Mouse (Mus musculus): ENCODE measurements around the gene Cers1. TPM values are rescaled to one million over a fixed set of nuclear protein-coding genes. Genes with fewer than 3 reads are reported as not detected.

Gene Cers1
- polyA plus RNA-seq (2014; fragmentation: Illumina TruSeq; extraction: RNeasy Lipid Tissue Mini Kit (QIAGEN cat#74804); ENCODE audit: low read depth, low replicate concordance): not detected

GRCm38 (mm10) chr8:70315624-70316510 is at the start of gene Cers1:
Cers1 (plus strand) TSS chr8:70315775.

GRCm38 (mm10) chr8:70282603-70283135 is 32.9 kb upstream of the Cers1 start, which contains the start of gene Homer3:
Homer3 (plus strand) TSS chr8:70282827.

GRCm38 (mm10) chr8:70302358-70302890 is 13.2 kb upstream of the Cers1 start, which contains the start of the genes Ddx49 and Cope:
Ddx49 (minus strand) TSS chr8:70302489.
Cope (plus strand) TSS chr8:70302518.

GRCm38 (mm10) chr8:70329124-70329834 is 13.7 kb downstream of the Cers1 start, which contains the start of gene Gdf1:
Gdf1 (plus strand) TSS chr8:70329817.

GRCm38 (mm10) chr8:70353194-70353817 is 37.7 kb downstream of the Cers1 start, which contains the start of gene Upf1:
Upf1 (minus strand) TSS chr8:70353278.

GRCm38 (mm10) chr8:70373397-70374317 is 58.1 kb downstream of the Cers1 start, which contains the start of gene Comp:
Comp (plus strand) TSS chr8:70373558.

Other genes with a start within 250 kb of the Cers1 start
- gene Tm6sf2, start 242.9 kb upstream of the Cers1 start, polyA plus RNA-seq (2014; fragmentation: Illumina TruSeq; extraction: RNeasy Lipid Tissue Mini Kit (QIAGEN cat#74804); ENCODE audit: low read depth, low replicate concordance): 2.1 TPM
- gene Hapln4, start 232.3 kb upstream of the Cers1 start, polyA plus RNA-seq (2014; fragmentation: Illumina TruSeq; extraction: RNeasy Lipid Tissue Mini Kit (QIAGEN cat#74804); ENCODE audit: low read depth, low replicate concordance): not detected
- gene Ncan, start 194.9 kb upstream of the Cers1 start, polyA plus RNA-seq (2014; fragmentation: Illumina TruSeq; extraction: RNeasy Lipid Tissue Mini Kit (QIAGEN cat#74804); ENCODE audit: low read depth, low replicate concordance): not detected
- 1.4 TPM for gene Nr2c2ap, start 184.4 kb upstream of the Cers1 start, polyA plus RNA-seq (2014; fragmentation: Illumina TruSeq; extraction: RNeasy Lipid Tissue Mini Kit (QIAGEN cat#74804); ENCODE audit: low read depth, low replicate concordance)
- gene Rfxank, start 176.6 kb upstream of the Cers1 start, polyA plus RNA-seq (2014; fragmentation: Illumina TruSeq; extraction: RNeasy Lipid Tissue Mini Kit (QIAGEN cat#74804); ENCODE audit: low read depth, low replicate concordance): 1.4 TPM
- 6.0 TPM for gene Borcs8, start 176.3 kb upstream of the Cers1 start, polyA plus RNA-seq (2014; fragmentation: Illumina TruSeq; extraction: RNeasy Lipid Tissue Mini Kit (QIAGEN cat#74804); ENCODE audit: low read depth, low replicate concordance)
- not detected for gene Mef2b, start 176.1 kb upstream of the Cers1 start, polyA plus RNA-seq (2014; fragmentation: Illumina TruSeq; extraction: RNeasy Lipid Tissue Mini Kit (QIAGEN cat#74804); ENCODE audit: low read depth, low replicate concordance)
- gene Tmem161a, start 143.4 kb upstream of the Cers1 start, polyA plus RNA-seq (2014; fragmentation: Illumina TruSeq; extraction: RNeasy Lipid Tissue Mini Kit (QIAGEN cat#74804); ENCODE audit: low read depth, low replicate concordance): 4.3 TPM
- gene Slc25a42, start 103.5 kb upstream of the Cers1 start, polyA plus RNA-seq (2014; fragmentation: Illumina TruSeq; extraction: RNeasy Lipid Tissue Mini Kit (QIAGEN cat#74804); ENCODE audit: low read depth, low replicate concordance): 2.3 TPM
- 7.2 TPM for gene Sugp2, start 81.5 kb upstream of the Cers1 start, polyA plus RNA-seq (2014; fragmentation: Illumina TruSeq; extraction: RNeasy Lipid Tissue Mini Kit (QIAGEN cat#74804); ENCODE audit: low read depth, low replicate concordance)
- gene Armc6, start 81.3 kb upstream of the Cers1 start, polyA plus RNA-seq (2014; fragmentation: Illumina TruSeq; extraction: RNeasy Lipid Tissue Mini Kit (QIAGEN cat#74804); ENCODE audit: low read depth, low replicate concordance): 0.79 TPM
- not detected for gene Homer3, start 32.9 kb upstream of the Cers1 start, polyA plus RNA-seq (2014; fragmentation: Illumina TruSeq; extraction: RNeasy Lipid Tissue Mini Kit (QIAGEN cat#74804); ENCODE audit: low read depth, low replicate concordance)
- gene Ddx49, start 13.3 kb upstream of the Cers1 start, polyA plus RNA-seq (2014; fragmentation: Illumina TruSeq; extraction: RNeasy Lipid Tissue Mini Kit (QIAGEN cat#74804); ENCODE audit: low read depth, low replicate concordance): 5.1 TPM
- gene Cope, start 13.3 kb upstream of the Cers1 start, polyA plus RNA-seq (2014; fragmentation: Illumina TruSeq; extraction: RNeasy Lipid Tissue Mini Kit (QIAGEN cat#74804); ENCODE audit: low read depth, low replicate concordance): 1.3 TPM
- not detected for gene Gdf1, start 14.0 kb downstream of the Cers1 start, polyA plus RNA-seq (2014; fragmentation: Illumina TruSeq; extraction: RNeasy Lipid Tissue Mini Kit (QIAGEN cat#74804); ENCODE audit: low read depth, low replicate concordance)
- 3.8 TPM for gene Upf1, start 37.5 kb downstream of the Cers1 start, polyA plus RNA-seq (2014; fragmentation: Illumina TruSeq; extraction: RNeasy Lipid Tissue Mini Kit (QIAGEN cat#74804); ENCODE audit: low read depth, low replicate concordance)
- not detected for gene Comp, start 57.8 kb downstream of the Cers1 start, polyA plus RNA-seq (2014; fragmentation: Illumina TruSeq; extraction: RNeasy Lipid Tissue Mini Kit (QIAGEN cat#74804); ENCODE audit: low read depth, low replicate concordance)
- gene Crtc1, start 123.8 kb downstream of the Cers1 start, polyA plus RNA-seq (2014; fragmentation: Illumina TruSeq; extraction: RNeasy Lipid Tissue Mini Kit (QIAGEN cat#74804); ENCODE audit: low read depth, low replicate concordance): 2.8 TPM
- gene Klhl26, start 161.2 kb downstream of the Cers1 start, polyA plus RNA-seq (2014; fragmentation: Illumina TruSeq; extraction: RNeasy Lipid Tissue Mini Kit (QIAGEN cat#74804); ENCODE audit: low read depth, low replicate concordance): 2.3 TPM
- not detected for gene Tmem59l, start 171.6 kb downstream of the Cers1 start, polyA plus RNA-seq (2014; fragmentation: Illumina TruSeq; extraction: RNeasy Lipid Tissue Mini Kit (QIAGEN cat#74804); ENCODE audit: low read depth, low replicate concordance)
- gene Crlf1, start 177.4 kb downstream of the Cers1 start, polyA plus RNA-seq (2014; fragmentation: Illumina TruSeq; extraction: RNeasy Lipid Tissue Mini Kit (QIAGEN cat#74804); ENCODE audit: low read depth, low replicate concordance): not detected
- gene Rex1bd, start 191.0 kb downstream of the Cers1 start, polyA plus RNA-seq (2014; fragmentation: Illumina TruSeq; extraction: RNeasy Lipid Tissue Mini Kit (QIAGEN cat#74804); ENCODE audit: low read depth, low replicate concordance): 2.6 TPM
- gene Uba52, start 195.0 kb downstream of the Cers1 start, polyA plus RNA-seq (2014; fragmentation: Illumina TruSeq; extraction: RNeasy Lipid Tissue Mini Kit (QIAGEN cat#74804); ENCODE audit: low read depth, low replicate concordance): 2.6 TPM
- 8.5 TPM for gene Fkbp8, start 211.9 kb downstream of the Cers1 start, polyA plus RNA-seq (2014; fragmentation: Illumina TruSeq; extraction: RNeasy Lipid Tissue Mini Kit (QIAGEN cat#74804); ENCODE audit: low read depth, low replicate concordance)
- gene Kxd1, start 212.2 kb downstream of the Cers1 start, polyA plus RNA-seq (2014; fragmentation: Illumina TruSeq; extraction: RNeasy Lipid Tissue Mini Kit (QIAGEN cat#74804); ENCODE audit: low read depth, low replicate concordance): 9.0 TPM
- 0.98 TPM for gene Ell, start 223.7 kb downstream of the Cers1 start, polyA plus RNA-seq (2014; fragmentation: Illumina TruSeq; extraction: RNeasy Lipid Tissue Mini Kit (QIAGEN cat#74804); ENCODE audit: low read depth, low replicate concordance)

All from sigmoid colon, adult 10 weeks (tissue).